9 mouse cellular contexts compared by ENCODE assay signal in genomic region chr13:34332762-34333161, GRCm38 (mm10). TPM values are rescaled to one million over a fixed set of nuclear protein-coding genes. Genes with fewer than 3 reads are reported as not detected.
A peak's percentile ranks its signal among the peaks of the same experiment; 100 is the strongest.
DNase-seq lines count a peak whose midpoint lies in the region; ATAC-seq and TF ChIP-seq lines count a peak whose summit lies in the region.
"Had no signal": no experiment of that assay in that cellular context is flagged by ENCODE, and none has a peak within 500 bp of the region (broad histone marks: within the 10 kb centered on the region; RNA-seq: fewer than 3 reads in every experiment).

No protein-coding gene starts in this region.

- H3K27ac ChIP-seq in lung, embryonic 14.5 days (ENCODE audit: low read depth): peak overlapping the region; percentile 46; the same call in 1 of the 2 replicates
- no peak overlapping the region for H3K27ac ChIP-seq in heart, embryonic 14.5 days (replicated peaks in 1 of 2; ENCODE audit: control insufficient read depth in 1 of 2, insufficient read depth in 1 of 2, low read depth in 2 of 2, low read length in 2 of 2)
- no peak overlapping the region for H3K27ac ChIP-seq in forebrain, embryonic 15.5 days (replicated peaks)
- H3K27ac ChIP-seq: limb, embryonic 12.5 days had no signal

- no peaks in the 10 kb centered on the region for H3K4me1 ChIP-seq in lung, embryonic 14.5 days (ENCODE audit: insufficient read depth)
- peaks cover 3 to 8% of the 10 kb centered on the region in 2 experiments; a peak in 2 of 4 replicates for H3K4me1 ChIP-seq in heart, embryonic 14.5 days (ENCODE audit: control insufficient read depth in 2 of 2, insufficient read depth in 2 of 2, low read length in 2 of 2)
- no peaks in the 10 kb centered on the region for H3K4me1 ChIP-seq in forebrain, embryonic 15.5 days
- H3K4me1 ChIP-seq: limb, embryonic 12.5 days had no signal

- WGBS in lung, embryonic 14.5 days: 23% methylated on average over 7 of the region's 7 CpGs
- WGBS in heart, embryonic 14.5 days: 2% methylated on average over 7 of the region's 7 CpGs
- WGBS in forebrain, embryonic 15.5 days: 68% methylated on average over 7 of the region's 7 CpGs

- DNase-seq in lung, embryonic 14.5 days: peak; percentile 56
- DNase-seq in lung, postnatal 4 days: no peak
- peak; percentile 55 for DNase-seq in adrenal gland, adult 8-10 months
- peak; percentile 44 for DNase-seq in lung, postnatal 25 days (ENCODE audit: low spot score)
- DNase-seq in testis, postnatal 10 days (ENCODE audit: low spot score): no peak
- no peak for DNase-seq in urinary bladder, adult 2 months (ENCODE audit: low spot score)

- H3K9ac ChIP-seq in lung, embryonic 14.5 days: no peak overlapping the region
- H3K9ac ChIP-seq in heart, embryonic 14.5 days (ENCODE audit: low read length): no peak overlapping the region
- H3K9ac ChIP-seq in forebrain, embryonic 15.5 days (replicated peaks): no peak overlapping the region
- H3K9ac ChIP-seq: limb, embryonic 12.5 days had no signal

- ATAC-seq in lung, embryonic 14.5 days (ENCODE audit: insufficient read depth): peak; percentile 76
- peak; percentile 53 for ATAC-seq in heart, embryonic 14.5 days (ENCODE audit: insufficient number of reproducible peaks, insufficient read depth, low FRiP score, low read depth)
- ATAC-seq in forebrain, embryonic 15.5 days (replicated peaks): no peak

- H3K4me2 ChIP-seq in lung, embryonic 14.5 days: peak overlapping the region; percentile 33; the same call in 1 of the 2 replicates
- peak overlapping the region; percentile 33 for H3K4me2 ChIP-seq in heart, embryonic 14.5 days (ENCODE audit: low read length)
- H3K4me2 ChIP-seq in forebrain, embryonic 15.5 days (replicated peaks): no peak overlapping the region
- H3K4me2 ChIP-seq: limb, embryonic 12.5 days had no signal

- no peaks in the 10 kb centered on the region for H3K9me3 ChIP-seq in lung, embryonic 14.5 days (ENCODE audit: low read depth, low read length)
- no peaks in the 10 kb centered on the region for H3K9me3 ChIP-seq in heart, embryonic 14.5 days (ENCODE audit: control insufficient read depth, low read length)
- no peaks in the 10 kb centered on the region for H3K9me3 ChIP-seq in forebrain, embryonic 15.5 days
- H3K9me3 ChIP-seq: limb, embryonic 12.5 days had no signal

- no peak for TF ChIP-seq CTCF in lung, embryonic 14.5 days (IDR thresholded peaks at IDR 0.05; ENCODE audit: low read depth)

- H3K36me3 ChIP-seq in lung, embryonic 14.5 days (ENCODE audit: insufficient read depth): no peaks in the 10 kb centered on the region
- no peaks in the 10 kb centered on the region for H3K36me3 ChIP-seq in heart, embryonic 14.5 days (ENCODE audit: control insufficient read depth, insufficient read depth, low read length)
- no peaks in the 10 kb centered on the region for H3K36me3 ChIP-seq in forebrain, embryonic 15.5 days
- H3K36me3 ChIP-seq: limb, embryonic 12.5 days had no signal

- H3K4me3 ChIP-seq in lung, embryonic 14.5 days (ENCODE audit: low read depth, low read length): no peak overlapping the region
- H3K4me3 ChIP-seq in heart, embryonic 14.5 days (ENCODE audit: control insufficient read depth in 1 of 2, insufficient read depth in 1 of 2, low read depth in 1 of 2, low read length in 2 of 2): no peak overlapping the region
- no peak overlapping the region for H3K4me3 ChIP-seq in forebrain, embryonic 15.5 days
- H3K4me3 ChIP-seq: limb, embryonic 12.5 days had no signal

- no peaks in the 10 kb centered on the region for H3K27me3 ChIP-seq in lung, embryonic 14.5 days (ENCODE audit: insufficient read depth, low read length)
- H3K27me3 ChIP-seq in heart, embryonic 14.5 days (ENCODE audit: control insufficient read depth, insufficient read depth, low read length): no peaks in the 10 kb centered on the region
- H3K27me3 ChIP-seq in forebrain, embryonic 15.5 days: no peaks in the 10 kb centered on the region
- H3K27me3 ChIP-seq: limb, embryonic 12.5 days had no signal

RNA-seq across cellular contexts. Expression of gene Slc22a23, which starts 12.2 kb away (rescaled TPM):
- 6.7 and 7.5 TPM in 2 replicates for polyA plus RNA-seq in lung, embryonic 14.5 days (2014; fragmentation: Nextera tagmentation; extraction: Ambion mirVana)
- 1 to 10 TPM; 4.2 to 4.7 (median 4.5) TPM for total RNA-seq in adrenal gland, adult 8-10 months (2022)
- 7.8 and 8.5 TPM in 2 replicates for polyA plus RNA-seq in heart, embryonic 14.5 days (2014; fragmentation: Nextera tagmentation; extraction: Ambion mirVana)
- 10.9 and 11.3 TPM in 2 replicates for polyA plus RNA-seq in forebrain, embryonic 15.5 days (2015; fragmentation: Nextera tagmentation; extraction: Ambion mirVana)
- polyA plus RNA-seq in urinary bladder, adult 2 months (2012; rRNA removed): 26.6 and 31.8 TPM in 2 replicates

Comparison
In these comparisons a context has a peak if more than half of its experiments do, and no peak if none do; other contexts are left out.
1. DNase-seq: peak in lung, embryonic 14.5 days (single experiment), adrenal gland, adult 8-10 months (single experiment) and lung, postnatal 25 days (single experiment); none in lung, postnatal 4 days (0 of 2), testis, postnatal 10 days (single experiment) and urinary bladder, adult 2 months (single experiment).